Mouse (Mus musculus) embryonic facial prominence, embryonic 11.5 days (tissue): ENCODE data around the gene Btn2a2. TPM values are rescaled to one million over a fixed set of nuclear protein-coding genes. Genes with fewer than 3 reads are reported as not detected.
A peak's percentile ranks its signal among the peaks of the same experiment; 100 is the strongest.

Source experiments
- ATAC-seq: fragments of 200-750 bp; cut with Nextera tagmentation; replicated peaks from 2 replicates; pipeline ENCODE4 v1.8.0; 2017; ENCODE audit warnings: low read depth; ENCODE audit not compliant: insufficient number of reproducible peaks, low FRiP score, low TSS enrichment
- DNase-seq: peaks from one replicate; pipeline ENCODE4 v3.0.0-alpha.2; 2015; ENCODE audit warnings: low spot score
- H3K27ac ChIP-seq: fragments of 300-500 bp; sonication (generic); replicated peaks from 2 replicates; pipeline ENCODE4 v1.5.1; 2014; ENCODE audit warnings: mild to moderate bottlenecking, low read depth, low read length, control low read depth
- H3K27me3 ChIP-seq: fragments of 300-500 bp; sonication (generic); 2 replicates; pipeline ENCODE4 v1.6.1; 2014; ENCODE audit warnings: mild to moderate bottlenecking, low read length, moderate library complexity, mixed read lengths; ENCODE audit not compliant: control insufficient read depth, insufficient read depth
- H3K36me3 ChIP-seq: fragments of 300-500 bp; sonication (generic); replicated peaks from 2 replicates; pipeline ENCODE4 v1.6.1; 2014; ENCODE audit warnings: low read depth, mild to moderate bottlenecking, low read length, moderate library complexity, mixed read lengths; ENCODE audit not compliant: control insufficient read depth, insufficient read depth
- H3K4me1 ChIP-seq: fragments of 300-500 bp; sonication (generic); 2 replicates; pipeline ENCODE4 v1.6.1; 2014; ENCODE audit warnings: low read length, mixed read lengths; ENCODE audit not compliant: control insufficient read depth, insufficient read depth
- H3K4me2 ChIP-seq: fragments of 300-500 bp; sonication (generic); 2 replicates; pipeline ENCODE4 v1.6.1; 2014; ENCODE audit warnings: low read depth, mild to moderate bottlenecking, control low read depth, low read length, moderate library complexity
- H3K4me3 ChIP-seq: fragments of 300-500 bp; sonication (generic); 2 replicates; pipeline ENCODE4 v1.5.1; 2014; ENCODE audit warnings: low read depth, low read length, control low read depth
- H3K9ac ChIP-seq: fragments of 300-500 bp; sonication (generic); replicated peaks from 2 replicates; pipeline ENCODE4 v1.6.1; 2014; ENCODE audit warnings: mild to moderate bottlenecking, control low read depth, low read length
- H3K9me3 ChIP-seq: fragments of 300-500 bp; sonication (generic); replicated peaks from 2 replicates; pipeline ENCODE4 v1.6.1; 2016; ENCODE audit warnings: mild to moderate bottlenecking, low read length, inconsistent platforms, mixed read lengths; ENCODE audit not compliant: control insufficient read depth
- WGBS: fragments of 180-500 bp; shearing (Covaris S2); extraction: QIAGEN DNeasy Blood & Tissue Kit; methylation state at CpG from one replicate; pipeline ENCODE4 v1.1.7; 2014; 5-methylcytosine and 5-hydroxymethylcytosine counted together
- polyA plus RNA-seq: library from polyadenylated mRNA; unstranded; fragments of >200 nt; fragmentation: Nextera tagmentation; extraction: Ambion mirVana; gene quantifications from 2 replicates; pipeline ENCODE4 v1.2.1, GENCODE M21; 2014

The Btn2a2 gene
- polyA plus RNA-seq, 1 experiment from 2014 or later: 1.4 TPM

DNA sequence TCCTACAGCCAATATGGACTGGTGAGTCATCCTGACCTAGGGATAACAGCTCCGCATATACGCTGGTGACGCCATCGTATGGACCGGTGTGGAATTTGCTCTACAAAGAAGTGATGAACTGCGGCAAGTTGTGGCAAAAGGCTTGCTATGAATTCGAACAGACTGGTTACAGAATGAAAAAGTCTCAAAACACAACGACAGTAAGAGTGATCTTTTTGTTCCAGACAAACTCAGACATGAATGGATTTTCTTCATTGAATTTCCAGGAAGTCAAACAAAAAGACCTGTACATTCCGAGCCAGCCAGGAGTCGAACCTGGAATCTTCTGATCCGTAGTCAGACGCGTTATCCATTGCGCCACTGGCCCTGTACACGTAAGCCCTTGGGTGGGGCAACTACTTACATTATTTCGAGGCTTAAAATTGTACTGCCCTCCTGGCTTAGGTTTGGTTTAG, 42.1 kb downstream of the Btn2a2 start:
- H3K4me3 ChIP-seq: peak overlapping the region; percentile 62
- H3K4me2 ChIP-seq: peak overlapping the region; percentile 61
- no peaks in the 10 kb centered on the region for H3K4me1 ChIP-seq
- WGBS: under 1% methylated on average over 16 of the region's 16 CpGs
- H3K27me3 ChIP-seq: no peaks in the 10 kb centered on the region
- no peaks in the 10 kb centered on the region for H3K9me3 ChIP-seq
- DNase-seq (peak; percentile 92), ATAC-seq (peak; percentile 49)
- no peaks in the 10 kb centered on the region for H3K36me3 ChIP-seq
- H3K27ac ChIP-seq: no peak overlapping the region
- H3K9ac ChIP-seq: peak overlapping the region; percentile 63

- no peaks in the 10 kb centered on the region for H3K36me3 ChIP-seq
- peak; percentile 91 for ATAC-seq
- H3K4me3 ChIP-seq: peak overlapping the region; percentile 62
- peak overlapping the region; percentile 97 for H3K27ac ChIP-seq
- peak overlapping the region; percentile 79 for H3K4me2 ChIP-seq
- no peaks in the 10 kb centered on the region for H3K27me3 ChIP-seq
- peak overlapping the region; percentile 87 for H3K9ac ChIP-seq
- no peaks in the 10 kb centered on the region for H3K4me1 ChIP-seq
- under 1% methylated on average over 55 of the region's 55 CpGs for WGBS
- peak; percentile 95 for DNase-seq
- H3K9me3 ChIP-seq: no peaks in the 10 kb centered on the region
Measured at GRCm38 (mm10) chr13:23445561-23446320, 42.9 kb downstream of the Btn2a2 start.

DNA sequence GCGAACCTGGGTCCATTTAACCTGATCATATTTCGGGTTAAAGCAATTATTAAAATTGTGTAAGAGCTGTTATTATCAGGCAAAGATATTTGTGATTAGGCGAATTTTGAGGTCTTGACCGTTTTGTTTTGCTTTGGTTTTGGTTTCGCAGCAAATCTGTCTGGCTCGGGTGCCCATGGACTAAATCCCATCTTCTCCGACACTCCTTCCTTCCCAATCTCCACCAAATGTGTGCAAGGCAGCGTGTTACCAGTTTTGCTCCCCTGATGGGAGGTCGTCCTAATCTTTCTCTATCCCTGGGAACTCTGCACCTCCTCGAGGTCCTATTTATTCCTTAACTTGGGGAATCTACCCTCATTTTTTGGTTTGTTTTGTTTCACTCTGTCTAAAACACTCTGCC, 43.5 kb downstream of the Btn2a2 start:
- Histone ChIP-seq H3K9me3 (no peaks in the 10 kb centered on the region), H3K4me1 (no peaks in the 10 kb centered on the region), H3K27ac (peak overlapping the region; percentile 97), H3K4me2 (peak overlapping the region; percentile 79), H3K27me3 (no peaks in the 10 kb centered on the region), H3K9ac (peak overlapping the region; percentile 87), H3K4me3 (peak overlapping the region; percentile 62), H3K36me3 (no peaks in the 10 kb centered on the region)
- 2% methylated on average over 10 of the region's 10 CpGs for WGBS
- ATAC-seq (no peak), DNase-seq (no peak)

DNA sequence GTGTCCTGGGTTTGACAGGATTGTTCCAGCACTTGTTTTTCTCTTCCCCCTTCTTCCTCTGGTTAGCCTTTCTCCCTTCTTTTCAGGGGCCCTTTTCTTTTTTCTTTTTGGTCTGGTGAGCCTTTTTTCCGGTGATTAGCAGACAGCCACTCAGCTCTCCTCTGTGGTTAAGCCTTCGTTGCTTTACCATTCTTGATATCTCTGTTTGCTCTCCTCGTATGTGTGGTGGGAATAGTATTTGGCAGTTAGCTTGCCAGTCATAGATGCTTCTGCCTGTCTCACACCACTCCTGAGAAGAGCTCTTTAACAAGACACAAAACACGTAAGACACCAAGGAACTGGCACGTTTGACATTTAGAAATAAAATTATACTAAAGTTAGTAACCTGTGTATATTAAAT, 44.2 kb downstream of the Btn2a2 start:
- Histone ChIP-seq H3K4me2 (peak overlapping the region; percentile 7; the same call in 1 of the 2 replicates), H3K4me3 (no peak overlapping the region), H3K9ac (no peak overlapping the region), H3K9me3 (no peaks in the 10 kb centered on the region), H3K27me3 (no peaks in the 10 kb centered on the region), H3K36me3 (no peaks in the 10 kb centered on the region), H3K4me1 (no peaks in the 10 kb centered on the region), H3K27ac (no peak overlapping the region)
- no peak for ATAC-seq
- 61% methylated on average over 5 of the region's 5 CpGs for WGBS
- DNase-seq: no peak

- DNase-seq (no peak), ATAC-seq (no peak)
- H3K27ac ChIP-seq: no peak overlapping the region
- H3K36me3 ChIP-seq: no peaks in the 10 kb centered on the region
- no peaks in the 10 kb centered on the region for H3K9me3 ChIP-seq
- no peak overlapping the region for H3K4me3 ChIP-seq
- WGBS: 63% methylated on average over 10 of the region's 10 CpGs
- no peak overlapping the region for H3K9ac ChIP-seq
- H3K4me2 ChIP-seq: no peak overlapping the region
- no peaks in the 10 kb centered on the region for H3K4me1 ChIP-seq
- H3K27me3 ChIP-seq: no peaks in the 10 kb centered on the region
Measured at GRCm38 (mm10) chr13:23439901-23440300, 48.8 kb downstream of the Btn2a2 start.

DNA sequence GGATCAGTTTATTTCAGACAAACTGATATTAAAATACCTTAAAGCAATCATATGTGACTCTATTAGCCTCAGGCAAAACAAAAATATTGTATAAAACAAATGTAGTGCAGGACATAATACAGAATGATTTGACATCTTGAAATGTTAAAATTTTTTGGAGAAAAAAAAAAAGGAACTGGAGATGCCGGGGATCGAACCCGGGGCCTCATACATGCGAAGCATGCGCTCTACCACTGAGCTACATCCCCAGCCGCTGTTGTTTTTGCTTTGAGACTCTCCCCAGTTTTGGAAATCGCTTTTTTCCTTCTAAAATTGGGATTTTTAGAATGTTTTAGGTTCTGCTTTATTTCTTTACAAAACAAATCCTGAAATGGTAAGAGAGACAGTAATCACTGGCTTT, 50.1 kb downstream of the Btn2a2 start:
- peak overlapping the region; percentile 40 for H3K4me2 ChIP-seq
- H3K27ac ChIP-seq: no peak overlapping the region
- 0% methylated on average over 7 of the region's 7 CpGs for WGBS
- no peak overlapping the region for H3K9ac ChIP-seq
- H3K4me1 ChIP-seq: no peaks in the 10 kb centered on the region
- no peaks in the 10 kb centered on the region for H3K36me3 ChIP-seq
- peak overlapping the region; percentile 48 for H3K4me3 ChIP-seq
- DNase-seq (peak; percentile 84), ATAC-seq (no peak)
- no peaks in the 10 kb centered on the region for H3K27me3 ChIP-seq
- H3K9me3 ChIP-seq: no peaks in the 10 kb centered on the region

GRCm38 (mm10) chr13:23437908-23438307, 50.7 kb downstream of the Btn2a2 start:
- WGBS: under 1% methylated on average over 17 of the region's 17 CpGs
- Histone ChIP-seq H3K4me2 (peak overlapping the region; percentile 50), H3K9me3 (no peaks in the 10 kb centered on the region), H3K27me3 (no peaks in the 10 kb centered on the region), H3K9ac (no peak overlapping the region), H3K36me3 (no peaks in the 10 kb centered on the region), H3K4me1 (no peaks in the 10 kb centered on the region), H3K27ac (0 out of 2 replicates have a peak overlapping the region, but pooled peaks have one; percentile 25), H3K4me3 (peak overlapping the region; percentile 48)
- DNase-seq (peak; percentile 90), ATAC-seq (peak; percentile 77)
